Mouse (Mus musculus) CH12.LX (cell line): ENCODE measurements around the gene Gm43302.
"Not testable (repeated sequence)": the region's sequence is repeated elsewhere in the genome, so short reads cannot be mapped to it uniquely, and the experiment has no call there.

Experiments
- CHD2 ChIP-seq: IDR thresholded peaks from 2 replicates; pipeline ENCODE4 v1.6.1; 2011; ENCODE audit warnings: low read length, improper control_type of control experiment
- CTCF ChIP-seq, 2 experiments: IDR thresholded peaks in 1 of 2; conservative IDR thresholded peaks in 1 of 2; 2 replicates each; pipeline ENCODE4 v1.5.1; 2011 to 2012; ENCODE audit warnings: low read depth in 2 of 2, low read length in 2 of 2, improper control_type of control experiment in 1 of 2, inconsistent platforms in 1 of 2, mild to moderate bottlenecking in 1 of 2, moderate library complexity in 1 of 2
- EP300 ChIP-seq: IDR thresholded peaks from 2 replicates; pipeline ENCODE4 v1.6.1; 2011; ENCODE audit warnings: low read length, improper control_type of control experiment
- ETS1 ChIP-seq: conservative IDR thresholded peaks from 2 replicates; pipeline ENCODE4 v1.6.1; 2012; ENCODE audit warnings: low read depth, mild to moderate bottlenecking, inconsistent platforms, low read length, improper control_type of control experiment, moderate library complexity
- KAT2A ChIP-seq: IDR thresholded peaks from 2 replicates; pipeline ENCODE4 v1.6.1; 2012; ENCODE audit warnings: low read length, improper control_type of control experiment, inconsistent platforms; ENCODE audit not compliant: insufficient replicate concordance
- POLR2A ChIP-seq: IDR thresholded peaks from 2 replicates; pipeline ENCODE4 v1.6.1; 2011; ENCODE audit warnings: low read depth, mild to moderate bottlenecking, improper control_type of control experiment, low read length
- UBTF ChIP-seq: IDR thresholded peaks from 2 replicates; pipeline ENCODE4 v1.6.1; 2012; ENCODE audit warnings: low read depth, mild to moderate bottlenecking, inconsistent platforms, low read length, improper control_type of control experiment, moderate library complexity

GRCm38 (mm10) chr5:105192536-105192935, 101.0 kb downstream of the Gm43302 start:
- TF ChIP-seq ETS1; CTCF (conservative IDR thresholded peaks at IDR 0.05 in 1 of 2, IDR thresholded peaks at IDR 0.05 in 1 of 2; ENCODE audit: low read depth in 2 of 2, low read length in 2 of 2); POLR2A; KAT2A; EP300; CHD2; UBTF: not testable (repeated sequence)
